Mouse (Mus musculus): Measurements from ENCODE around the gene Dstn. TPM values are rescaled to one million over a fixed set of nuclear protein-coding genes. Genes with fewer than 3 reads are reported as not detected.

The Dstn gene
- total RNA-seq, 2 experiments from 2014 or later, result 188 to 189 TPM

DNA sequence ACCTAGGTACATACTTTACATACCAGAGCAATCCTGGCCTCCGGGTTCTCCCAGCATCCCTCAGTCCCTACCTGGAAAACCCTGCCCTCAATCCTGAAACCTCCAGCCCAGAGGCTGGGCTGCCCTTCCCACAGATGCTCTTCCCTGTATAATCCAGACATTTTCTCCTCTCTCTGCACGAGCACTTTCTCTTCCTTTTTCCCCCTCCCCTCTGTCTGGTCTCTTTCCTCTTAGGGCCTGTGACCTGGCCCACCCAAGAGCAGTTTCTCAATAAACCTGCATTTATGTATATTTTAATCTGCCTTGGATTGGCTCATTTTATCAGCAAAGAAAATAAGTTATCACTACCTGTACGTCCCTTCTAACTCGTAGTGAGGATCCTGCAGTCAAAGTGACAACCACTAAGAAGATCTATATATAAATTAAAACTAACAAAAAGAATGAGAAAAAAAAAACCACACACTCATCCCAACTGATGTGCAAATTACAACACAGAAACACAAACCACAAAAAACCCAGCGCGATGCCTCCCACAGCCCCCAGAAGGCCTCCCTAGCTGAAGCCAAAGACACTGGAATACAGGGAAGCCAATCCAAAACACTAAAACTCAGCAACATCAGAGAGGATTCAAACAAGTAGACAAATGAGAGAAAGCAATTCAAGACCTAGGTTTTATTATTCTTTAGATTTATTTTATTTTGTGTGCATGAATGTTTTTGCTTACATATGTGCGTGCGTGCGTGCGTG is 23.6 kb upstream of the Dstn start:
- Histone ChIP-seq H3K4me3 (no peak overlapping the region), H3K27ac (no peak overlapping the region)
- TF ChIP-seq CTCF (conservative IDR thresholded peaks at IDR 0.05), result no peak
- no peak for DNase-seq (ENCODE audit: low spot score in 2 of 2)

GRCm38 (mm10) chr2:143899470-143900220 is 15.5 kb upstream of the Dstn start:
- H3K4me3 ChIP-seq, result no peak overlapping the region
- no peak for DNase-seq (ENCODE audit: low spot score in 2 of 2)
- no peak for TF ChIP-seq CTCF (conservative IDR thresholded peaks at IDR 0.05)

GRCm38 (mm10) chr2:143900821-143901351 is 14.2 kb upstream of the Dstn start:
- no peak for DNase-seq (ENCODE audit: low spot score in 2 of 2)
- no peak for TF ChIP-seq CTCF (conservative IDR thresholded peaks at IDR 0.05)

More at GRCm38 (mm10) chr2:143899470-143900220, 15.5 kb upstream of the Dstn start:
- no peak overlapping the region for H3K27ac ChIP-seq

DNA sequence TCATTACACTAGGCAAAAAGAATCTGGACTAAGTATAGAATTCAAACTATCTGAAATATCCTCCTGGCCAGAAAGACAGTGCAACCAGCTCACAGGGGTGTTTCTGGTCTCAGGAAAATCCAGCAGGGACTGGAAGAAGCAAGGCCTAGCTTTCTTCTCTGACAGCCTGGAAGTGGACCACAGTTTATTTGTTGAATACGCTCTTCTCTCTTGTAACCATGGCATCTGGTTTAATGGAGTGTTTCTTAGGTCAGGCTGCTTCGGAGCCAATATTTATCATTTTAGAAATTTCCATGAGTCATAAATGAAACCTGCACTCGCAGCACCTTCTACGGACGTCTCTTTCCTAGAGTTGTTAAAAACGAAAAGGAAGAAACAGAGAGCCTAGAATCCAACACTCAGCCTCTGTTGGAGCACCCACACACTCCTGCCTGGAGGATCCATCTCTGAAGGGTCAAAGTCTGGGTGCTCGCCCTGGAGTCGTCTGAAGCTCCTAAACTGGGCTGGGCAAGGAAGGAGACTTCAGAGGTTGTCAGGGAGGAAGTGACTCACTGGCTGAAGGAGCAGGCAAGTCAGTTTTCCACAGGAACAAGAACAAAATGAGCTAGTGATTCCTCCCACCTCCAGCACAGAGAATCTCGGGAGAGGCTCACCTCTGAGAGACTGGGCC is 11.6 kb upstream of the Dstn start:
- Histone ChIP-seq H3K4me3 (no peak overlapping the region), H3K27ac (no peak overlapping the region)
- DNase-seq (ENCODE audit: low spot score in 2 of 2), result no peak
- no peak for TF ChIP-seq CTCF (conservative IDR thresholded peaks at IDR 0.05)

More at GRCm38 (mm10) chr2:143900821-143901351, 14.2 kb upstream of the Dstn start:
- no peak overlapping the region for H3K27ac ChIP-seq
- no peak overlapping the region for H3K4me3 ChIP-seq

GRCm38 (mm10) chr2:143904896-143905295 is 10.2 kb upstream of the Dstn start:
- Histone ChIP-seq H3K27ac (no peak overlapping the region), H3K4me3 (no peak overlapping the region)
- TF ChIP-seq CTCF (conservative IDR thresholded peaks at IDR 0.05), result no peak
- no peak for DNase-seq (ENCODE audit: low spot score in 2 of 2)

GRCm38 (mm10) chr2:143909230-143909629 is 5.9 kb upstream of the Dstn start:
- Histone ChIP-seq H3K27ac (no peak overlapping the region), H3K4me3 (no peak overlapping the region)
- TF ChIP-seq CTCF (conservative IDR thresholded peaks at IDR 0.05), result no peak
- no peak for DNase-seq (ENCODE audit: low spot score in 2 of 2)

- DNase-seq (ENCODE audit: low spot score in 2 of 2), result no peak
- Histone ChIP-seq H3K4me3 (no peak overlapping the region), H3K27ac (no peak overlapping the region)
- no peak for TF ChIP-seq CTCF (conservative IDR thresholded peaks at IDR 0.05)
Measured at GRCm38 (mm10) chr2:143912199-143912598, 2.9 kb upstream of the Dstn start.

DNA sequence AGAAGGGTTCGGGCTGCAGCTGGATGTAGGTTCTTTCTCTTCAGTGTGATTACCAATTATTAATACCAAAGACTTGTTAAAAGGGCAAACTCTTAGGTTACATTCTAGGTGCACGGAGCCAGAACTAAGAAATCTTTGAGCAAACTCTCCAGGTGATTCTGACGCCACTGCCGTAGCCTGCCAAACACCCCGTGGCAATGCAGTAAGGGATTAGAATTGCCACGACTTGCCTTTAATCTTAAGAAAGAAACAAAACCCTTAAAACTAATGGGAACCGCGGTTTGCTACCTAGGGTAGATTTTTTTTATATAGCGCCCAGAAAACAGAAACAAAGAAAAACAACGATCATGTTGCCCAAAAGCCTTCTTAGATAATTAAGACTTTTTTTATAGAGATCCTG is 899 bp upstream of the Dstn start:
- Histone ChIP-seq H3K4me3 (peak overlapping the region; percentile 75), H3K27ac (peak overlapping the region; percentile 97)
- no peak for DNase-seq (ENCODE audit: low spot score in 2 of 2)
- TF ChIP-seq CTCF (conservative IDR thresholded peaks at IDR 0.05), result no peak

GRCm38 (mm10) chr2:143915600-143916135 is 548 bp downstream of the Dstn start:
- DNase-seq (ENCODE audit: low spot score in 2 of 2), result no peak
- Histone ChIP-seq H3K4me3 (peak overlapping the region; percentile 75), H3K27ac (peak overlapping the region; percentile 97)
- no peak for TF ChIP-seq CTCF (conservative IDR thresholded peaks at IDR 0.05)

- H3K27ac ChIP-seq, result peak overlapping the region; percentile 97
- peak; percentile 35 to 36 for DNase-seq (ENCODE audit: low spot score in 2 of 2)
- TF ChIP-seq CTCF (conservative IDR thresholded peaks at IDR 0.05), result no peak
Measured at GRCm38 (mm10) chr2:143916229-143916628, 1.1 kb downstream of the Dstn start.

GRCm38 (mm10) chr2:143917622-143918021 is 2.5 kb downstream of the Dstn start:
- DNase-seq (ENCODE audit: low spot score in 2 of 2), result no peak
- Histone ChIP-seq H3K27ac (no peak overlapping the region), H3K4me3 (no peak overlapping the region)

More at GRCm38 (mm10) chr2:143916229-143916628, 1.1 kb downstream of the Dstn start:
- H3K4me3 ChIP-seq, result peak overlapping the region; percentile 75

DNA sequence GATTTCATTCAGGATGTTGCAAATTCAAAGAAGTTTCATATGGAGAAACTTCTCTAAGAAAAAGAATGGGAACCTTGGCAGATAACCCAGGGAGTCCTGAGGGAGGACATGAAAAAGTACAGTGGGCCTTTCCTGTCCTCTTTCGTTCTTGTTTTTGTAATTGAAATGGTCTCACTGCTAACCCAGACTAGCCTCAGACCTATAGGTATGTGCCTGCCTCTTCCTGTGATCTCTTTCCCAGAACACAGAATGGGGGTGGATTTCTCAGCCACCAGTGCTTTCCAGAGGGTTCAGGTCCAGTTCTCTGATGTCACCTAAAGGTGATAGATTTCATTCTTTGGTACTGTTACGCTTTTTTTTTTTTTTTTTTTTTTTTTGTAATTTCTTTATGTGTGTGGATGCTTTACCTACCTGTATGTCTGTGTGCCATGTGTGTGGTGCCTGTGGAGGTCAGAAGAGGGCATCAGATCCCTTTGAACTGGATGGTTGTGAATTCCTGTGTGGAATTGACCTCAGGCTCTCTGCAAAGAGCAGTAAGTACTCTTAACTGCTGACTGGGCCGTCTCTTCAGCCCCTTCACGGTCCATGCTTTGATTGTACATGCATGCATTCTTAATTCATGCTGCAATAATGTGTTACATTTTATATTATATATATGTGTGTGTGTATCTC is 3.8 kb downstream of the Dstn start:
- DNase-seq (ENCODE audit: low spot score in 2 of 2), result no peak
- no peak overlapping the region for H3K27ac ChIP-seq
- TF ChIP-seq CTCF (conservative IDR thresholded peaks at IDR 0.05), result peak; percentile 29
- no peak overlapping the region for H3K4me3 ChIP-seq

More at GRCm38 (mm10) chr2:143917622-143918021, 2.5 kb downstream of the Dstn start:
- TF ChIP-seq CTCF (conservative IDR thresholded peaks at IDR 0.05), result no peak
